Mouse (Mus musculus): Measurements from ENCODE around the gene Mat2b.

Gene Mat2b

GRCm38 (mm10) chr11:40675014-40675730 is 19.8 kb downstream of the Mat2b start:
- no peak for DNase-seq (ENCODE audit: low spot score in 2 of 2)

DNA sequence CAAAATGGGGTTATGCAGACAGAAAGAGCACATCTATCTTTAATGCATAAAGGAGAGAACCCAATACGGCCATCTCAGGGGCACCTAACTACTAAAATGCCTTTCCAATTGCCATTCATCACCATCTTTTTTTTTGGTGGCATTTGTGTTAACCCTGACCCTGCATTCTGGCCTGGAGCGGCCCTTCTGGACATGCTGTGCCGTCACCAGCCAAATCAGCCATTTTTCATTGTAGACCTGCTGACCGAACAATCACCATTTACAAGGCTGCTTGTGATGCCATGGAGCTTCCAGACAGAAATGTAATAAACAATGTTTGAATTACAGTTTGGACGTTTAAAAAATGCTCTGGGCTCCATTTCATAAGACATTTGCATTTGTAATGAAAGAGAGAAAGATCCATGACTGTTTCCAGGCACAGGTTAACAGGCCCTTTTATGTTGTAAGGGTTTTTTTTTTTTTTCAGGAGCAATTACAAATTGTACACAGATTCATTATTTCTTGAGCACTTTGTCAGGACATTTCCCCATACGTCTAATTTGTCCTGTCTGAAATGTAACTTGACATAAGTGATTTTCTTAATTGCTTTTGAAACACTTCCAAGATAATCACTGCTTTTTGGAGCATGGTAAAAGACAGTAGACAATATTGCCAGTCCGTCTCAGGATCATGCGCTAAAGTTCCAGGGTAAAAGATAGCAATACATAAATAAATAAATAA is 45.1 kb downstream of the Mat2b start:
- no peak for DNase-seq (ENCODE audit: low spot score in 2 of 2)

DNA sequence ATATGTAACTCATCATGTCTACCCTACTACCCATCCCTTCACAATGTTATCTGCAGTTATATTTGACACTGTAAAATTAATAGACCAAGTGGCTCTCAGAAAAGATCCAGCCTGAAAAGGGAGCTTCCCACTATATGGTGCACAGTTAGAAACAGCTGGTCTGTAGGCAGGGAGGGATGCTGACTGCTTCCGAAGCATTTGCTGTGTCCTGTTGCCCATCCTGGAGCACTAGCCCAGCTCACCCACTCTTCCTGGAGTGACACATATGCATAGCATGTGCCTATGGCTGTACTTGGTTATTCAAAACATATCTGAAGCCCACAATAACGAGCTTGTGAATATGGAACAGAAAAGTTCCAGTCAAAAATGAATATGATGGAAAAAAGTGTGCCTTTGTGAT is 47.8 kb downstream of the Mat2b start:
- no peak for DNase-seq (ENCODE audit: low spot score in 2 of 2)

All from urinary bladder, postnatal 4 days (tissue).